Mouse (Mus musculus) heart, postnatal 0 days (tissue): ENCODE data around the gene Jmjd7.

ENCODE experiments used
- CTCF ChIP-seq: IDR thresholded peaks from 2 replicates; pipeline ENCODE4 v1.5.1; 2016; ENCODE audit warnings: antibody characterized with exemption, control low read depth, low read depth
- EP300 ChIP-seq: IDR thresholded peaks from 2 replicates; pipeline ENCODE4 v1.6.1; 2016; ENCODE audit warnings: antibody characterized with exemption, low read depth

DNA sequence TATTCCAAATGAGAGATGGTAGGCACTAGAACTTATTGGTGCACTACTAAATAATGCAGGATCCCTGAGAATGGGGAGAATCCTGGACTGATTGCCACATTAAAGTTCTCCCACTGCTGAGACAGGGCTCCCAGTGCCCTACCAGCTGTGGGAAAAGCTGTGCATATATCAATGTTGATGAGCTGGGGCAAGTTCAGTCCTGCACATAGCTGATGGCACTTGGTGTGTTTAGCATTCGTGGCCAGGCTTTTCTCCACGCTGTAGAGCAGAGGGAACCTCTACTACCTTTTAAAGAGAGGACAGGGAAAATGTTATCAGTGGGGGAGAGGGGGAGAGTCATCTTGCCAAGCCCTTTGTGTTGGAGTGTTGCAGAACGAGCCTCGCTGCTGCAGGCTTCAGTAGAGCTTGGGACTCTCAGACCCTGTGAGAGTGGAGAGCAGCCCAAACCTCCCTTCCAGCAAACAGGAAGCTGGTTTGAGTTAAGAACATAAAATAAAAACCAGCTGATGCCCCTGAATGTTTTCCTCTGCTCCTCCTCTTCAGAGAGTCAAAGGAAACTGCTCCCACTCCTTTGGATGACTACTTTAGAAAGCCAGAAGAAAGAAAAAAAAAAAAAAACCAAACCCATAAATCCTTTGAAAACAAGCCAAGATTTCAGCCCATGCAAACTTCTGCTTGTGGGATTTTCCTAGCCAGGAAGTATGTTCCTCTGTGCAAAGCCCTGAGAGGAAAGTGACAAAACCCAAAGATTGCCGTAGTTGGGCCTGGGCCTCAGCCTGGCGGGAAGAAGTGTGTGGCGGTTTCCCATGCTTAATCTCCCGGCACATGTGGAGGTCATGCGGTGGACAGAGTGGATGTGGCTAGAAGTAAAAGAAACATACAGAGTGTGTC is 31.6 kb upstream of the Jmjd7 start:
- TF ChIP-seq CTCF = no peak
- no peak for TF ChIP-seq EP300
